In the genomic region with DNA sequence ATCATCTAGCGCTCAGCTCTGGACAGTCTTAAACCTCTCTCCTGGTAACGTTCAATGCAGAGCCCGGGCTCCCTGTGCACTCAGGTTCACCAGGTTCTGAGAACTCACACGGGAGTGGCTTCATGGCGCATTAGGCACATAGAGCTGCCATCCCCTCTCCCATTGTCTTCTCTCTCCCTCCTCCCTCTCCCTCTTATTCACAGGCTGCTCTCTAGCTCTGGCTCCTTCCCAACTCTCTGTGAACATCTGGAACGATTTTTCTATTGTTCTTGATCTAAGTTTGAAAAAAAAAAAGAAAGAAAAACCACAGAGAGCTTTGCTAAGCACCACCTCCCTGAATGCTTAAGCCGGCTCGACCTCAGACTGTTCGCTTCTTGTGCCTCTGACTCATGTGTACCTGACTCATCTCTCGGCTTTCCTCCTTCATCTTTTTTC, we compare ENCODE assay signal across 14 mouse cellular contexts.
DNase-seq lines count a peak whose midpoint lies in the region; ATAC-seq and TF ChIP-seq lines count a peak whose summit lies in the region.
"Had no signal": no experiment of that assay in that cellular context is flagged by ENCODE, and none has a peak within 500 bp of the region (broad histone marks: within the 10 kb centered on the region; RNA-seq: fewer than 3 reads in every experiment).

No protein-coding gene starts in this region.

- no peak overlapping the region for H3K4me3 ChIP-seq in kidney, postnatal 0 days (replicated peaks; ENCODE audit: low read depth, low read length)
- H3K4me3 ChIP-seq in ES-E14 (ENCODE audit: insufficient read depth in 1 of 2, low read depth in 1 of 2, low read length in 2 of 2, poor library complexity in 1 of 2, severe bottlenecking in 1 of 2) (no peak overlapping the region), myocyte (no peak overlapping the region)
- H3K4me3 ChIP-seq: limb, embryonic 12.5 days; midbrain, embryonic 12.5 days had no signal

- peak; percentile 32 for DNase-seq in kidney, postnatal 0 days (ENCODE audit: low spot score)
- DNase-seq in kidney, adult 11 months, result no peak
- DNase-seq in ES-E14 (ENCODE audit: low read depth, low spot score), result peak; percentile 31
- DNase-seq in brain, adult 2 months (ENCODE audit: low read depth, low spot score), result peak; percentile 88
- DNase-seq in urinary bladder, postnatal 25 days (ENCODE audit: low spot score), result no peak
- no peak for DNase-seq in lung, adult 18-20 months
- DNase-seq: adrenal gland, postnatal 25 days; cerebellum, adult 9-10 months; heart, postnatal 4 days; kidney, adult 8-10 months; layer of hippocampus, adult 9-11 months had no signal

- no peak overlapping the region for H3K4me2 ChIP-seq in kidney, postnatal 0 days (ENCODE audit: low read length)
- H3K4me2 ChIP-seq in myocyte (ENCODE audit: low read depth), result peak overlapping the region; percentile 57
- H3K4me2 ChIP-seq: limb, embryonic 12.5 days; midbrain, embryonic 12.5 days had no signal

- no peaks in the 10 kb centered on the region for H3K36me3 ChIP-seq in kidney, postnatal 0 days (ENCODE audit: insufficient read depth, low read length)
- H3K36me3 ChIP-seq in ES-E14 (ENCODE audit: control insufficient read depth, insufficient read depth, low read length, poor library complexity, severe bottlenecking), result no peaks in the 10 kb centered on the region
- H3K36me3 ChIP-seq in myocyte (ENCODE audit: control insufficient read depth, insufficient read depth), result no peaks in the 10 kb centered on the region
- H3K36me3 ChIP-seq: limb, embryonic 12.5 days; midbrain, embryonic 12.5 days had no signal

- H3K4me1 ChIP-seq in kidney, postnatal 0 days (replicated peaks; ENCODE audit: insufficient read depth, low read length), result no peaks in the 10 kb centered on the region
- H3K4me1 ChIP-seq in ES-E14 (ENCODE audit: control insufficient read depth in 2 of 2, insufficient read depth in 2 of 2, low read length in 2 of 2, poor library complexity in 1 of 2), result no peaks in the 10 kb centered on the region

- no peak for ATAC-seq in kidney, postnatal 0 days (replicated peaks; ENCODE audit: low FRiP score, low read depth)

- H3K27ac ChIP-seq in kidney, postnatal 0 days, result no peak overlapping the region
- H3K27ac ChIP-seq in ES-E14 (ENCODE audit: insufficient read depth, low read depth, low read length, poor library complexity, severe bottlenecking), result no peak overlapping the region
- H3K27ac ChIP-seq: limb, embryonic 12.5 days; midbrain, embryonic 12.5 days had no signal

- H3K27me3 ChIP-seq in kidney, postnatal 0 days (ENCODE audit: insufficient read depth, low read length), result no peaks in the 10 kb centered on the region
- H3K27me3 ChIP-seq in myocyte (ENCODE audit: control insufficient read depth, insufficient read depth, insufficient read length), result peaks cover 3% of the 10 kb centered on the region
- H3K27me3 ChIP-seq: midbrain, embryonic 12.5 days had no signal

- TF ChIP-seq POLR2A in myocyte (IDR thresholded peaks at IDR 0.05; ENCODE audit: insufficient read length, low read depth), result no peak

- H3K9me3 ChIP-seq in kidney, postnatal 0 days (replicated peaks; ENCODE audit: low read length), result no peaks in the 10 kb centered on the region
- no peaks in the 10 kb centered on the region for H3K9me3 ChIP-seq in ES-E14 (ENCODE audit: control insufficient read depth, insufficient read depth, low read depth, low read length)
- H3K9me3 ChIP-seq: limb, embryonic 12.5 days; midbrain, embryonic 12.5 days had no signal

- no peak overlapping the region for H3ac ChIP-seq in myocyte (ENCODE audit: control insufficient read depth, insufficient read length)

- TF ChIP-seq CTCF in kidney, postnatal 0 days (IDR thresholded peaks at IDR 0.05; ENCODE audit: low read depth), result no peak

- no peaks in the 10 kb centered on the region for H3K79me2 ChIP-seq in myocyte (ENCODE audit: control insufficient read depth, insufficient read depth)

- in situ Hi-C loops in ES-E14 (cut with MboI; ENCODE audit: low sequenced_read_pairs in 2 of 2, unreplicated experiment in 2 of 2), result no loop called here

- H3K9ac ChIP-seq in kidney, postnatal 0 days (ENCODE audit: low read depth, low read length), result no peak overlapping the region
- no peak overlapping the region for H3K9ac ChIP-seq in ES-E14 (ENCODE audit: insufficient read depth, low read depth, low read length, poor library complexity, severe bottlenecking)
- H3K9ac ChIP-seq: limb, embryonic 12.5 days; midbrain, embryonic 12.5 days had no signal

- WGBS in kidney, postnatal 0 days, result 36% methylated on average over 10 of the region's 10 CpGs

TF ChIP-seq in ES-E14, 5 proteins besides CTCF, POLR2A, EP300 and RAD21:
- no peak for TF ChIP-seq MAFK (IDR thresholded peaks at IDR 0.05; ENCODE audit: insufficient read depth, low read depth, low read length)
- peak; percentile 82 for TF ChIP-seq ZNF384 (IDR thresholded peaks at IDR 0.05; ENCODE audit: low read depth, low read length)
TF ChIP-seq in ES-E14: peak in this region for 1.

TF ChIP-seq in myocyte, 11 proteins besides CTCF, POLR2A, EP300 and RAD21:
- TF ChIP-seq E2F4 (IDR thresholded peaks at IDR 0.05; ENCODE audit: insufficient read depth) (no peak), POLR2AphosphoS2 (IDR thresholded peaks at IDR 0.05; ENCODE audit: insufficient read length, low read depth) (no peak), MYOG (IDR thresholded peaks at IDR 0.05; ENCODE audit: control insufficient read depth in 1 of 3, insufficient read depth in 1 of 3, insufficient read length in 2 of 3, low read depth in 2 of 3) (no peak), MYOD1 (IDR thresholded peaks at IDR 0.05; ENCODE audit: control insufficient read depth in 1 of 3, insufficient read length in 2 of 3, low read depth in 2 of 3) (no peak), SRF (IDR thresholded peaks at IDR 0.05; ENCODE audit: control insufficient read depth, insufficient read length, low read depth) (no peak), REST (IDR thresholded peaks at IDR 0.05; ENCODE audit: insufficient read depth, insufficient read length) (no peak), TCF3 (IDR thresholded peaks at IDR 0.05; ENCODE audit: insufficient read length, low read depth) (no peak), MAX (IDR thresholded peaks at IDR 0.05; ENCODE audit: low read depth) (no peak), TCF12 (IDR thresholded peaks at IDR 0.05; ENCODE audit: insufficient read depth, poor library complexity, severe bottlenecking) (no peak), CEBPB (IDR thresholded peaks at IDR 0.05; ENCODE audit: insufficient read depth, poor library complexity, severe bottlenecking) (no peak), USF1 (IDR thresholded peaks at IDR 0.05; ENCODE audit: low read depth) (no peak)

Comparison
In these comparisons a context has a peak if more than half of its experiments do, and no peak if none do; other contexts are left out.
1. DNase-seq: peak in kidney, postnatal 0 days (single experiment), ES-E14 (single experiment) and brain, adult 2 months (single experiment); none in kidney, adult 11 months (single experiment), urinary bladder, postnatal 25 days (single experiment) and lung, adult 18-20 months (0 of 2).